Mouse (Mus musculus): ENCODE results near the gene Tspan17. TPM values are rescaled to one million over a fixed set of nuclear protein-coding genes. Genes with fewer than 3 reads are reported as not detected.

Tspan17 gene
- polyA plus RNA-seq, 1 experiment = 23.1 TPM

DNA sequence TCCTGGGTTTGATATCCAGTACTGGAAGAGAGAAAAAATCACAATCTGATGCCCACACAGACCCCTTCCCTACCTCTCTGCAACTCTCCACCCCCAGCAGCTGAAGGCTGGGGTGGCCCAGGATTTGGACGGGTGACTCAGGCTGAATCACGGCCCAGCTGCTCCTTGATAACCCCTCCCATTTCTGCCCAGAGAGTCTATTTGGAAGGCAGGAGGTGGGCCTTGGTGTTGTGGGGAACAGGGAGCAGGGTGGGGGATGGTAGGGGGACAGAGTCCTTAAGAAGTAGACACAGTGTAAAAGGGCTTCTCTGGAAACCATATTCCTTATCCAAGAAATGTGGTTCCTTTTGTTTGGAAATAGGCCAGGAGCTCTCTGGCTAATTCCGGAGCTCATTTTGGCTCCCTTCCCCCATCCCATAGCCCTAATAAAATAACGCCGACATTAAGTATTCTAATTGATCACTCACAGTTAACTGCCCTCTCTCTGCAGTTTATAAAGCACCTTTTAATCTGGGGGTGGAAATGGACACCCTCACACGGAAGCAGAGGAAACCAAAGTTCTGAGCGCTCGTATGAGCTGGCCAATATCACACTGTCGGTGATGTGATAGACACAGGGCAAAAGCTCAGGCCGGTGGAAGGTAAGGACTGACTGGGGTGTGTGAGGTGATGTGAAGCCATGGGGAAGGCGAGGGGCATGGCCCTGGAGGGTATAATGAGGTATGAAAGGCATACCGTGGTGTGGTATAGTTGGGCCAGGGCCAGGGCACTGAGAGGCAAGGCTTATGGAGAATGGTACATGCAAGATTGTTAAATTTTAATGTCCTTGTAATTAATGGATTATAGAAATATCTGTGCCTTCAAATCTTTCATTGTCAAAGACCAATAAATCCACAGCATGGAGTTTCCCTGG, 34.8 kb upstream of the Tspan17 start:
- peak; percentile 45 for DNase-seq (ENCODE audit: low read depth)
- no peak for TF ChIP-seq CTCF (IDR thresholded peaks at IDR 0.05; ENCODE audit: borderline replicate concordance, extremely low read depth, insufficient read depth, insufficient read length)
- TF ChIP-seq POLR2A (IDR thresholded peaks at IDR 0.05; ENCODE audit: borderline replicate concordance, extremely low read depth, insufficient read depth, insufficient read length, poor library complexity, severe bottlenecking) = no peak

DNA sequence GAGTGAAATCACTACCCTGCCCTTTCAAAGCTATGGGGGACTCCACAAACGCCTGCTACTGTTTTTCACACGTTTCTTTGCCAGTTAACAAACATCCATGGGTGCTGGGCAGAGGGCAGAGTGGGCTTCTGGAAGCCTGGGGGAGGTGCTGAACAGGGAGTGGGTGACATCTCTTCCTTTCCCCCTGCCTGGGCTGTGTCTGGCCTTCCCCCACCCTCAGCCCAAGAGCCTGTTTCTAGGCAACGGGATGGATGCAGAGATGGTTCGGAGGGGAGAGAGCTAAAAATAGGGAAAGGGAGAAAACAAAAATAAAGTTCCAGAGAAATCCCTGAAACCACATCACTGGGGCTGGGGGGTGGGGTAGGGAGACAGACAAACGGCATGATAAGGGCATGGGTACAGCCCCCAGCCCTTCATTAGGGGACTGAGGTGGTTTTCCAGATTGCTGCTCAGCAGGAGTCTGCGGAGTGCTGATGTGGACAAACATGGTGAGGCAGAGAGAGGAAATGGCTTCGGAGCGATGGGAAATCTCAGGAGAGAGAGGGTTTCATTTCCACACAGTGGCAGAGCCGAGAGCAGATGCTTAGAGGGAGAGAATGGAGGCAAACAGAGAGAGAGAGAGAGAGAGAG, 33.9 kb upstream of the Tspan17 start:
- TF ChIP-seq CTCF (IDR thresholded peaks at IDR 0.05; ENCODE audit: borderline replicate concordance, extremely low read depth, insufficient read depth, insufficient read length) = no peak
- TF ChIP-seq POLR2A (IDR thresholded peaks at IDR 0.05; ENCODE audit: borderline replicate concordance, extremely low read depth, insufficient read depth, insufficient read length, poor library complexity, severe bottlenecking) = no peak
- DNase-seq (ENCODE audit: low read depth) = peak; percentile 54

DNA sequence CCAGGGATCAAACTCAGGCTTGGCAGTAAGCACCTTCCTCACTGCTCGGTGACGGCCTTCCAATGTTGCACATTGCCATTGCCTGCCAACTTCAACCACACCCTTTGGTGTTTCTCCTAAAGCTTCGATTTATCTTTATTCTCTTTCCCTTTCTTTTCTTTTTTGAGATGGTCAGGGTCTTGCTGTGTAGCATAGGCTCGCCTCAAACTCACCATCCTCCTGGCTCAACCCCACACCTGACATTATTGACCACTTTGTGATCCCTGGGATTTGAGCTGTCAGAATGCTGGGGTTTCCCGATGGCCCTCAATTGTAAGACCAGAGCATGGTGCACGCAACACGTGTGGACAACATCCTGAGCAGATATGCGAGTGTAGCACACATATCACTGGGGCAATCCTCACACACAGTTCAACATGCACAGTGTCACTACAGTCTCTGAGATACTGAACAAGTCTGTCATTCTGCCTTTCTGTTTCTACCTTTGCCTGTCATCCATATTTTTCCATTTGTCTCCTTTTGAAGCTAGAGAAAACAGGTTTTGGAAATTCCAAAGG, 32.9 kb upstream of the Tspan17 start:
- DNase-seq (ENCODE audit: low read depth) = no peak
- TF ChIP-seq POLR2A (IDR thresholded peaks at IDR 0.05; ENCODE audit: borderline replicate concordance, extremely low read depth, insufficient read depth, insufficient read length, poor library complexity, severe bottlenecking) (no peak), CTCF (IDR thresholded peaks at IDR 0.05; ENCODE audit: borderline replicate concordance, extremely low read depth, insufficient read depth, insufficient read length) (no peak)

DNA sequence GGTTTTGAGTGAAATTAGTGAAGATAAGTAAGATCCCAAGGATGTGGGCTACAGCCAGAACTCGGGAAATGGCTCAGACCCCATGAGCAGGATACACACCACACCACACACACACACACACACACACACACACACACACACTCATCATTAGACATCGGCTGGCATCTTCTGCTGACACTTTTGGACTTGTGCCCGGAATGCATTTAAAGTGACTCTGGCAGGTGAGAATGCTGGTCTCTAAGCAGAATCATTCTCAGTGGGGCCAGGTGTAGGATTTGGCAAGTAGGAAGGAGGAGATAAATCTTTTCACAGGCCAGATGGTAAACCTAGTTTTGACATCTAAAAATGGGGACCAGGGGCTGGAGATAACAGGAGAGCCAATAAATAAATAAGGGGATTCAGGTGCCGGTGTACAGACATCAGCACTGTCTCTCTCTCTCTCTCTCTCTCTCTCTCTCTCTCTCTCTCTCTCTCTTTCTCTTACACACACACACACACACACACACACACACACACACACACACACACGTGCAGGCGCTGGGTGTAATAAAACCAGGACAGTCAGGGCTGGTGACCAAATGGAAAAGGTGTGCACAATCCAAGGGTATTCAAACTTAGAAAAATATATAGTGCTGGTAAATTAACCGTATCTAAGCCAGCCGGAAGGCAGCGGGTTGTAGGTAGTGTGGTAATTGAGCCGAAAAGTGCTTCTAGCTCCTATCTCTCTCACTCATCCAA, 31.9 kb upstream of the Tspan17 start:
- peak; percentile 88 for DNase-seq (ENCODE audit: low read depth)
- no peak for TF ChIP-seq CTCF (IDR thresholded peaks at IDR 0.05; ENCODE audit: borderline replicate concordance, extremely low read depth, insufficient read depth, insufficient read length)
- no peak for TF ChIP-seq POLR2A (IDR thresholded peaks at IDR 0.05; ENCODE audit: borderline replicate concordance, extremely low read depth, insufficient read depth, insufficient read length, poor library complexity, severe bottlenecking)

DNA sequence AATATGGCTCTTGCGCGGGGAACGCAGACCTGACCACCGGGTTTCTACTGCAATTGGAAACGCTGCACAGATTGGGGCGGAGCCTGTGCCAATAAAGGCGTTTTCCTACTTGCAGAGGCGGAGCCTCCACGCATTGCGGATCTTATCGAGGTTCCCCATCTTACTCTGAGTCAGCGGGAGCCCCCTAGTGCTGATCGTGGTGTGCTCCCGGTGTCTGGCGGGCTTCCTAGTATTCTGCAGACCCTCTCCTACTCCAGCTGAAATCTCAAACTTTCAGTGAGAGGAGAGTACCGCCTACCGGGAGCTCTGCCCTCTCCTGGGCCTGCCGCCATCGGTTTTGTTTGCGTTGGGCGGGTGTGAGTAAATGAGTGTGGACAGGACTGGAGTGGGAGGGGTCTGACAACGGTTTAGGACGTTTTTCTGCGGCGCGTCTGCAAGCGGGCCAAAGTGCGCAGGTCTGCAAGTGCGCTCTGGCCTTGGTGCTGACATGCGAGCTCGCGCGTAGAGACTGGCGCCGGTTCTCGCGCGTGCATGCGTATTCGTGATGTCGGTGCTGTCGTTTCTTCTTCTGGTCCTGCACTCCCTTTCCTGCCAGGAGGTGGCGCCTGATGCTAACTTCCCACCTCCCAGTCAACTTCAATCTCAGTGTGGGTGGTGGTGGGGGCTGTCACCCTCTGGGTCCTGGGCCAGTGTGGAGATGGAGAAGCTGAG, 31.0 kb upstream of the Tspan17 start:
- TF ChIP-seq CTCF (IDR thresholded peaks at IDR 0.05; ENCODE audit: borderline replicate concordance, extremely low read depth, insufficient read depth, insufficient read length) (peak; percentile 91), POLR2A (IDR thresholded peaks at IDR 0.05; ENCODE audit: borderline replicate concordance, extremely low read depth, insufficient read depth, insufficient read length, poor library complexity, severe bottlenecking) (peak; percentile 12; the same call in 1 of the 2 replicates)
- DNase-seq (ENCODE audit: low read depth) = peak; percentile 97

DNA sequence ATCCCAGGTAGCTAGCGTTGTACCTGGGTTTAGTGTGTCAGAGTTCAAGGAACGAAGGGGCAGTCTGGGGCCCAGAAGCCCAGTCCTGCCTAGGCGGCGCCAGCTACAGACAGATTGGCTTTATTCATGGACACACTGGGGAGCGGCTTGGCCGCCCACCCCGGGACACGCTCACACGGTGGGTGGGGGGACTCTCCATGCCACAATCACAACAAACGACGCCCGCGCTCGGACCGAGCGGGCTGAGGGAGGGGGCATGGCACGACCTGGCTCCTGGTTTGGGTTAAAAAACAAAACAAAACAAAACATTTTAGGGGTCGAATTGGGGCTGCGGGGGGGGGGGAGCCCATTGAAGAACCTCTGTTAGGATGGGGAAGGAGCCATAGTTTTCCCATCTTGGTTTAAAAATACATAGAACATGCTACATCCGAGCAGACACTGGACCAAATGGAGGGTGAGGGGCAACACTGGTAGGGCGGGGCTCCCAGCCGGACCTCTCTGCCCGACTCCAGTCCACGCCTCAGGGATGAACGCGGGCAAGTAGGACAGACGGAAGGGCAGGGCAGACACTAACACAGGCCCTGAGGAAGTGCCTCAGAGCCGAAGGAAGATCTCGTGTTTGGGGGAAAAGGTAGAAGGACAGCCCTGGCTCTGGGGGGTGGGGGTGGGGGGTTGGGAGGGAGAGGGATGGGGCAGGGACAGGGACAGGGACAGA, 30.3 kb upstream of the Tspan17 start:
- DNase-seq (ENCODE audit: low read depth) = no peak
- no peak for TF ChIP-seq POLR2A (IDR thresholded peaks at IDR 0.05; ENCODE audit: borderline replicate concordance, extremely low read depth, insufficient read depth, insufficient read length, poor library complexity, severe bottlenecking)
- no peak for TF ChIP-seq CTCF (IDR thresholded peaks at IDR 0.05; ENCODE audit: borderline replicate concordance, extremely low read depth, insufficient read depth, insufficient read length)

DNA sequence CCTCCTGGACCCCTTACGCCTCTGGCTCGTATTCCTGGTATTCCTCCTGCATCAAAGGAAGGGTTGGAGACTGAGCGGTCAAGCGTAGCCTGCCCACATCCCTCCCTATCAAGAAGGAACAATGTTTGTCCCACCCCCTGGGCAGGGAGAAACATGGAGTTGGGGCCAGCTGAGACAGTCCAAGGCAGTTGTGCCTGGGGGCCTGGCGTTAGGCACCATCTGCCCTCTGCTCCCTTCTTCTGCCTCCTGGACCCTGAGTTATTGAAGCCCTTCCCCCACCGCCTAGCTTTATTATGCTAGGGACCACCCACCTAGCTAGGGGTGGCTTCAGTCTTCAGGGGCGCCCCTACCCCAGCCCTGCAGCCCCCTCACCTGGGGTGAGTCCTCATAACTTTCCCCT, 29.7 kb upstream of the Tspan17 start:
- TF ChIP-seq CTCF (IDR thresholded peaks at IDR 0.05; ENCODE audit: borderline replicate concordance, extremely low read depth, insufficient read depth, insufficient read length) (no peak), POLR2A (IDR thresholded peaks at IDR 0.05; ENCODE audit: borderline replicate concordance, extremely low read depth, insufficient read depth, insufficient read length, poor library complexity, severe bottlenecking) (no peak)
- no peak for DNase-seq (ENCODE audit: low read depth)

DNA sequence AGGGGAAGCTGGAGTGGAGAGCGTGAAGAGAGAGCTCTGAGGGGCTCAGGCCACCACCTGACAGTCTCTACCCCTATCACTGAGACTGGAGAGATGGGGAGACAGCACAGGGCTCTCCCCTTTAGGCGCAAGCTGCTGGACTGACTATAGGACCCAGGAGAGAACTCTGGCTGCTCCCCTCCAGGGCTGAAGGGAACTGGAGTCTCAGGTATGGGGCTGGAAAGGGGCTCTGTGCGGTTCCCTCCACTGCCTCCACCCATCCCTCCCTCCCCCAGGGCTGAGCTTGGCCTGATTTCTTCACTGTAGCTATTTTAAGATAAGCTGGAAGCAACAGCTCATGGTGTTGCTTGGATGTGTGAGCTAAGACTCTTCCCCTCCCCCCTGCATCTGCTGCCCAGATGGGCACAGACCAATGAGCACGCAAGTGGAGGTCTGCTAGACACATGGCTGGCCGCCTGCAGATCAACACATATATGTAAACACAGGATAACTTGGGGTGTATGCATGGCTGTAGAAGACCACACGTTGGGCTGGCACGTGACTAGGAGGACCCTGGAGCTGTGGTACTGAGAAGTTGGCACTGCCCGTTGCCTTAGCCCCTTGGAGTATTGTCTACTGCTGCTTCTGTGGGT, 28.9 kb upstream of the Tspan17 start:
- DNase-seq (ENCODE audit: low read depth) = peak; percentile 82

DNA sequence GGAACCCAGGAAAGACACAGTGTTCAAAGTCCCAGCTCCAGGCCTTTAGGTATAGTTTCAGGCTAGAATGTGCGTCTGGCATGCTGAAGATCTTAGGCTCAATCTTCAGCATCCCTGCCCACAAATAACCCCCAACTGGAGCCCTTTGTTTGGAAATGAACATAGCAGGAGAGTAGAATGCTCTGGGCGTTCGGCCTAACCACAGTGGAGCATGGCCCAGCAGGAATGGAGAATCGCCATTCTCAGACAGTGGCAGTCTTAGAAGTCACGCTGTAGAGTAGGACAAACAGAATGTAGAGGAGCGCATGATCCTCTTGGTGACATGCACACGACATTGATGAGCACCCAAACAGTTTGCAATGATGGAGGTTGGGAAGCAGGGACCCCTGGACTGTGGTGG, 28.3 kb upstream of the Tspan17 start:
- TF ChIP-seq CTCF (IDR thresholded peaks at IDR 0.05; ENCODE audit: borderline replicate concordance, extremely low read depth, insufficient read depth, insufficient read length) (no peak), POLR2A (IDR thresholded peaks at IDR 0.05; ENCODE audit: borderline replicate concordance, extremely low read depth, insufficient read depth, insufficient read length, poor library complexity, severe bottlenecking) (no peak)
- no peak for DNase-seq (ENCODE audit: low read depth)

More for the DNA sequence above, 28.9 kb upstream of the Tspan17 start:
- TF ChIP-seq CTCF (IDR thresholded peaks at IDR 0.05; ENCODE audit: borderline replicate concordance, extremely low read depth, insufficient read depth, insufficient read length) (no peak), POLR2A (IDR thresholded peaks at IDR 0.05; ENCODE audit: borderline replicate concordance, extremely low read depth, insufficient read depth, insufficient read length, poor library complexity, severe bottlenecking) (no peak)
